Comparison of ENCODE assay signal across 10 mouse cellular contexts in the genomic region with DNA sequence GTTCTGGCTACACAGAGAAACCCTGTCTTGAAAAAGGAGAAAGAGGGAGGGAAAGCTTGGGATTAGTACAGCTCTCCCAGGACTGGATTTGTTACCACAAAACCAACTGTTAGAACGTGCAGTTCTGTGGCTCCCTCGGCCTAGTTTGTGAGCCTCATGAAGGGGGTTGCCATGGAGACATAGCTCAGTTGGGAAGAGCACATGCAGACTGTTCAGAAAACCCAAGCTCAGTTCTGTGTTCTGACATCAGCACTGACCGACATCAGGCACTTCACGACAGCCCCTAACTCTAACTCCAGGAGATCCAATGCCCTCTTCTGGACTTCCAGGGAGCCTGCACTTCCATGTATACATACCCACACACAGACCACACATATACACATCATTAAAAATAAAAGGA. TPM values are rescaled to one million over a fixed set of nuclear protein-coding genes. Genes with fewer than 3 reads are reported as not detected.
DNase-seq lines count a peak whose midpoint lies in the region; ATAC-seq lines count a peak whose summit lies in the region.
"Had no signal": no experiment of that assay in that cellular context is flagged by ENCODE, and none has a peak within 500 bp of the region (broad histone marks: within the 10 kb centered on the region; RNA-seq: fewer than 3 reads in every experiment).

No protein-coding gene starts in this region.

- intact Hi-C loops in heart, postnatal 25 days (cut with DNase I), result no loop called here

- DNase-seq in frontal cortex, postnatal 25 days (ENCODE audit: low spot score in 2 of 2), result no peak
- peak; percentile 66 to 78 for DNase-seq in right cerebral cortex, postnatal 10 days (ENCODE audit: low spot score in 2 of 2)
- DNase-seq in right cerebral cortex, postnatal 25 days, result no peak
- DNase-seq in layer of hippocampus, postnatal 10 days (ENCODE audit: low spot score in 2 of 2), result peak; percentile 29 to 35
- peak; percentile 80 for DNase-seq in telencephalon, adult 2 months (ENCODE audit: low read depth, low spot score)
- DNase-seq in heart, postnatal 25 days (ENCODE audit: low spot score), result no peak
- DNase-seq: heart, postnatal 4 days had no signal

- ATAC-seq in frontal cortex, adult (ENCODE audit: low TSS enrichment), result peak; percentile 89
- ATAC-seq in megakaryocyte-erythroid progenitor cell, adult 5-6 weeks (replicated peaks; ENCODE audit: low FRiP score, low TSS enrichment, poor library complexity, severe bottlenecking), result no peak
- ATAC-seq: Patski had no signal

RNA-seq across cellular contexts. Expression of gene Nipa1, which starts 24.7 kb away (rescaled TPM):
- total RNA-seq in layer of hippocampus, postnatal 10 days (2021), result 10 to 100 TPM; 70.0 to 75.4 TPM
- 12.6 and 16.9 TPM in 2 replicates for total RNA-seq in megakaryocyte-erythroid progenitor cell, adult 5-6 weeks (2014; fragmentation: Nextera tagmentation)
- total RNA-seq in megakaryocyte-erythroid progenitor cell, adult 5-6 weeks (2017), result 25.5 and 31.7 TPM in 2 replicates
- total RNA-seq in heart, postnatal 25 days (2021), result 1 to 10 TPM; 5.1 to 5.7 TPM

RNA-seq across cellular contexts. Expression of gene Nipa2, which starts 32.7 kb away (rescaled TPM):
- 10 to 100 TPM; 56.1 to 62.7 TPM for total RNA-seq in layer of hippocampus, postnatal 10 days (2021)
- total RNA-seq in megakaryocyte-erythroid progenitor cell, adult 5-6 weeks (2014; fragmentation: Nextera tagmentation), result 27.6 and 35.5 TPM in 2 replicates
- 26.9 and 38.0 TPM in 2 replicates for total RNA-seq in megakaryocyte-erythroid progenitor cell, adult 5-6 weeks (2017)
- total RNA-seq in heart, postnatal 25 days (2021), result 10 to 100 TPM; 32.1 to 43.5 TPM

RNA-seq across cellular contexts. Expression of gene Herc2, which starts 55.0 kb away (rescaled TPM):
- 100 to 1,000 TPM; 130 to 142 TPM for total RNA-seq in layer of hippocampus, postnatal 10 days (2021)
- 41.7 and 59.7 TPM in 2 replicates for total RNA-seq in megakaryocyte-erythroid progenitor cell, adult 5-6 weeks (2014; fragmentation: Nextera tagmentation)
- 30.8 and 51.5 TPM in 2 replicates for total RNA-seq in megakaryocyte-erythroid progenitor cell, adult 5-6 weeks (2017)
- total RNA-seq in heart, postnatal 25 days (2021), result 10 to 100 TPM; 38.7 to 41.4 TPM

Comparison
In these comparisons a context has a peak if more than half of its experiments do, and no peak if none do; other contexts are left out.
1. DNase-seq: peak in right cerebral cortex, postnatal 10 days (2 of 2), layer of hippocampus, postnatal 10 days (2 of 2) and telencephalon, adult 2 months (single experiment); none in frontal cortex, postnatal 25 days (0 of 2), right cerebral cortex, postnatal 25 days (single experiment) and heart, postnatal 25 days (single experiment).